Mouse (Mus musculus): Measurements from ENCODE around the gene Scml4. TPM values are rescaled to one million over a fixed set of nuclear protein-coding genes. Genes with fewer than 3 reads are reported as not detected.

Gene Scml4
- polyA plus RNA-seq (2015; fragmentation: Nextera tagmentation; extraction: Ambion mirVana), result 0.49 and 0.91 TPM in 2 replicates

DNA sequence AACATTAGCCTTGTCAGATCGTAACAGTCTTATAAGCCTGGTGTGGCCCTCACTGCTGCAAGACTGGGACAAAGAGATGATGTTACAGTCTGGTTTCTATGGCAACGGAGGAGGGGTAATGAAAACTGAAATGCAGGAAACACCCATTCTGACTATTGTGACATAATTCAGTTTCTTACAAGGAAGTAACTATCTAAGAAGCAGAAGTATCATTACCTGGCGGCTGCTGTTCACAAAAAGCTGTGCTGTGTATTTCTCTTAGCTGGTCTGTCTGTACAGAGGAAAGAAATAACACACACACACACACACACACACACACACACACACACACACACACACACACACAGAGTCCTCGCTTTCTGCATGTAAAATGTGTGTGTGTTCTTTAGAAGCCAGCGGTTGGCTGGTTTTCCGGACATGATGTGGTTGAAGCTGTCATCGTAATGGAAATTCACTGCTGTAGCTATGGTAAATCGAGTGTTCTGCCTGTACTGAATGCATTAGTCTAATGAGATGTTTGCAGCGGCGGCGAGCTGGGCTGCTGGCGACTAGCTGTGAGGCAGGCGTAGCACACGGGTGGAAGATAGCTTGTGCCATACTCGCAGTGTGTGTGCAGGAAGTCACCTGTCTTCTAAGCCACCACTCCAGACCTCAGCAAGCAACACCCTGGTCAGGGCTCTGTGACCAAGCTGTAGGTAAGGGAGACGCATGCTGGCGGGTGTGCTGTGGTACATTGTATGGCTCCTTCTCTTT lies at the start of gene Scml4:
TSS of gene Scml4 (plus strand) at position 212 of the 753 bp plus-strand sequence.
- Histone ChIP-seq H3K36me3 (ENCODE audit: control insufficient read depth, insufficient read depth) (no peaks in the 10 kb centered on the region), H3K9me3 (replicated peaks; ENCODE audit: control insufficient read depth, low read length) (no peaks in the 10 kb centered on the region), H3K4me3 (ENCODE audit: low read depth, low read length) (peak within 1 kb of the TSS; percentile 18; the same call in 1 of the 2 replicates), H3K27me3 (ENCODE audit: control insufficient read depth, insufficient read depth, low read depth, low read length) (no peaks in the 10 kb centered on the region), H3K4me1 (ENCODE audit: control insufficient read depth, low read depth, low read length) (peaks cover 3% of the 10 kb centered on the region; the same call in 1 of the 2 replicates), H3K4me2 (ENCODE audit: low read depth, low read length) (0 out of 2 replicates have a peak within 1 kb of the TSS, but pooled peaks have one; percentile 26), H3K9ac (ENCODE audit: low read depth, low read length) (no peak within 1 kb of the TSS), H3K27ac (ENCODE audit: low read length) (no peak within 1 kb of the TSS)
- 28% methylated on average over 17 of the region's 17 CpGs for WGBS (ENCODE audit: insufficient replicate concordance)
- no peak for ATAC-seq (ENCODE audit: low read depth)

DNA sequence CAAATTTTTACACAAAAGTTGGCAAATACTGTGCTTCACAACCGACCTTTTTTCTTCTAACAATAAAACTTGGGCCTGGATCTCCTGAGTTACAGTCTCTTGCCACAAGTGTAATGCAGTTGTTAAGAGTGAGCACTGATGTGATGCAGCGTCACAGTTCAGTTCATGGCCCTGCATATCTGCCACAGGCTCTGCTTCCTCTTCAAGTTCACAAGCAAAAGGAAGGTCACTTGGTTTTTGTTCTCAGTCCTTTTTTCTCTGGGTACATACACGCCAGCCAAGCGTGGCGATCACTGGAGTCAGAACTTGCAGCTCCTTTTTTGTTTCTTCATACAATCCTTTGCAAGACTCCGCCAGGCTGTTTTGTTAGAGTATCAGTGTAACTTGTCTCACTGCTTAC lies 34.2 kb upstream of the Scml4 start:
- H3K4me2 ChIP-seq (ENCODE audit: low read depth, low read length), result no peak overlapping the region
- H3K4me1 ChIP-seq (ENCODE audit: control insufficient read depth, low read depth, low read length), result no peaks in the 10 kb centered on the region
- peaks cover 20% of the 10 kb centered on the region for H3K36me3 ChIP-seq (ENCODE audit: control insufficient read depth, insufficient read depth)
- WGBS (ENCODE audit: insufficient replicate concordance), result 76% methylated on average over 6 of the region's 6 CpGs
- no peak overlapping the region for H3K4me3 ChIP-seq (ENCODE audit: low read depth, low read length)
- ATAC-seq (ENCODE audit: low read depth), result no peak
- H3K27me3 ChIP-seq (ENCODE audit: control insufficient read depth, insufficient read depth, low read depth, low read length), result no peaks in the 10 kb centered on the region
- no peaks in the 10 kb centered on the region for H3K9me3 ChIP-seq (replicated peaks; ENCODE audit: control insufficient read depth, low read length)
- no peak overlapping the region for H3K27ac ChIP-seq (ENCODE audit: low read length)
- no peak overlapping the region for H3K9ac ChIP-seq (ENCODE audit: low read depth, low read length)

DNA sequence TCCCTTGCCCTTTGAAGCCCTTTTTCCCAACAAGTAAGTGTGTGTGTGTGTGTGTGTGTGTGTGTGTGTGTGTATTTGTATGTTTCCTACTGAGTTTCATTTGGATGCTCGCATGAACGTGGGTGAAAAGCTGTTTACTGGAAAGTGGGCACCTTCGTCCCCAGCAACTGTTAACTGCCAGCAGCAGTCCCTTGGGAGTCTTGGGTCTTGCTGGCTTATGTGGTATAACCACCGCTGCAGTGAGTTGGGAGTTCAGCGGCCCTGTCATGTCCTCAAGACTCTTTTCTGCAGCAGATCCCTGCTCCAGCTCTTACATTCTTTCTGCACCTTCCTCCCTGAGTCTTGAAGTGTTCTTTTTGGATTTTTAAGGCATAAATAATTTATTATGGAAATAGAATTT lies 33.0 kb upstream of the Scml4 start:
- Histone ChIP-seq H3K4me3 (ENCODE audit: low read depth, low read length) (no peak overlapping the region), H3K27ac (ENCODE audit: low read length) (no peak overlapping the region), H3K9me3 (replicated peaks; ENCODE audit: control insufficient read depth, low read length) (no peaks in the 10 kb centered on the region), H3K9ac (ENCODE audit: low read depth, low read length) (no peak overlapping the region), H3K4me1 (ENCODE audit: control insufficient read depth, low read depth, low read length) (no peaks in the 10 kb centered on the region), H3K27me3 (ENCODE audit: control insufficient read depth, insufficient read depth, low read depth, low read length) (no peaks in the 10 kb centered on the region), H3K4me2 (ENCODE audit: low read depth, low read length) (no peak overlapping the region), H3K36me3 (ENCODE audit: control insufficient read depth, insufficient read depth) (peaks cover 18% of the 10 kb centered on the region)
- ATAC-seq (ENCODE audit: low read depth), result no peak
- WGBS (ENCODE audit: insufficient replicate concordance), result 84% methylated on average over 5 of the region's 5 CpGs

DNA sequence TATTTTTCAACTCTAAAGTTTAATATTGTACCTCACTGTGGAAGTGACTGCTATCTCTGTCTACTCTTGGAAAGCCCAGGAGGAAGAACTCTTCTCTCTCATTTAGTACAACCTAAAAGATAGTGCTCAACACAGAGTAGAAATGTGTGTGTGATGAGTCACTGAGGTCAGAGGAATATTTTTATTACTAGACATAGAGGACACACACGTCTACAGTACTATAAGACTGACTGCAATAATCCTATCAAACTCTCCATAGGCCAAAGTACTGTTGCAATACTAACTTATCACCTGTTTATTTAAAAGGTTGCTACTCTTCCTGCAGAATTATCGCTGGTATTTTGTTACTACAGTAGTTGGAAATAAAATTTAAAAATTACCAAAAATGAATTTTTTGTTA lies 30.2 kb upstream of the Scml4 start:
- H3K27me3 ChIP-seq (ENCODE audit: control insufficient read depth, insufficient read depth, low read depth, low read length), result no peaks in the 10 kb centered on the region
- no peak overlapping the region for H3K4me2 ChIP-seq (ENCODE audit: low read depth, low read length)
- H3K9me3 ChIP-seq (replicated peaks; ENCODE audit: control insufficient read depth, low read length), result no peaks in the 10 kb centered on the region
- H3K9ac ChIP-seq (ENCODE audit: low read depth, low read length), result no peak overlapping the region
- no peak overlapping the region for H3K4me3 ChIP-seq (ENCODE audit: low read depth, low read length)
- no peak overlapping the region for H3K27ac ChIP-seq (ENCODE audit: low read length)
- ATAC-seq (ENCODE audit: low read depth), result no peak
- 59% methylated on average over 2 of the region's 2 CpGs for WGBS (ENCODE audit: insufficient replicate concordance)
- peaks cover 13% of the 10 kb centered on the region for H3K36me3 ChIP-seq (ENCODE audit: control insufficient read depth, insufficient read depth)
- H3K4me1 ChIP-seq (ENCODE audit: control insufficient read depth, low read depth, low read length), result no peaks in the 10 kb centered on the region

DNA sequence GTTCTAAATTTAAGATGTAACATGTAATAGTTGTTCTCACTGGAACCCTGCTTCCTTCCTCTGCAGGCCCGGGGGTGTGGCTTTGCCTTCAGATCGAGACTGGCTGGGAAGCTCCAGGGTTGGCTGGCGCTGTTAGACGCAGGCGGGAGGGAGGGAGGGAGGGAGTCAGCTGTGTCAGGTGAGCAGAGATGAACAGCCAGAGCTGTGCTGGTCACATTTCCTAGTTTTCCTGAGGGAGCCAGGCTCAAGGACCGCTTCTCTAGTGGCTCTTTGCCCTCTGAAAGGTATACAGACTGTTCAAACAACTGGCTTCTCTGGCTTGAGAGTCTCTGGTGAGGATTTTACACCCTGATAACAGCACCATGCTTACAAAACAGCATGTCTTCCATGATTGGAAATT lies 29.8 kb upstream of the Scml4 start:
- WGBS (ENCODE audit: insufficient replicate concordance), result 58% methylated on average over 6 of the region's 6 CpGs
- Histone ChIP-seq H3K4me1 (ENCODE audit: control insufficient read depth, low read depth, low read length) (no peaks in the 10 kb centered on the region), H3K4me2 (ENCODE audit: low read depth, low read length) (no peak overlapping the region), H3K9me3 (replicated peaks; ENCODE audit: control insufficient read depth, low read length) (no peaks in the 10 kb centered on the region), H3K27ac (ENCODE audit: low read length) (no peak overlapping the region), H3K27me3 (ENCODE audit: control insufficient read depth, insufficient read depth, low read depth, low read length) (no peaks in the 10 kb centered on the region), H3K36me3 (ENCODE audit: control insufficient read depth, insufficient read depth) (peaks cover 13% of the 10 kb centered on the region), H3K4me3 (ENCODE audit: low read depth, low read length) (no peak overlapping the region), H3K9ac (ENCODE audit: low read depth, low read length) (no peak overlapping the region)
- peak; percentile 85 for ATAC-seq (ENCODE audit: low read depth)

DNA sequence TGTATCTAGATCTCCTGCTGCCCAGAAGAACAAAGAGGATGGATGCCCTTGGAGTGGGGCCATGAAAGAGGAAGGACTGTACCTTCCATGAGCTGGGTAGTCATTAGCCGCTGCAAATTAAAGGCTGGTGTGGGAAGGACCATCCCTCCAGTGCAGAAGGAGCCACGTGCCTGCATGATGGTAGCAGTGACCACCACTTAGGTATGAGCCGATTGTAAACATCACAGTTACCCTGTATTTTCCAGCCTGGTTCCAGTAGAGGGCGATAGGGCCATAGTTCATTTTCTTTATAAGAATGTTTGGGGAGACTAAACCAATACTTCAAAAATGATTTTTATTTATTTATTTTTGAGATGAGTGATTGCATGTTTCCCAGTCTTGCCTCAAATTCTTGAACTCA lies 27.5 kb upstream of the Scml4 start:
- H3K36me3 ChIP-seq (ENCODE audit: control insufficient read depth, insufficient read depth), result peaks cover 13% of the 10 kb centered on the region
- H3K4me1 ChIP-seq (ENCODE audit: control insufficient read depth, low read depth, low read length), result no peaks in the 10 kb centered on the region
- WGBS (ENCODE audit: insufficient replicate concordance), result 62% methylated on average over 4 of the region's 4 CpGs
- no peak overlapping the region for H3K27ac ChIP-seq (ENCODE audit: low read length)
- no peak overlapping the region for H3K9ac ChIP-seq (ENCODE audit: low read depth, low read length)
- H3K9me3 ChIP-seq (replicated peaks; ENCODE audit: control insufficient read depth, low read length), result no peaks in the 10 kb centered on the region
- H3K4me2 ChIP-seq (ENCODE audit: low read depth, low read length), result no peak overlapping the region
- H3K27me3 ChIP-seq (ENCODE audit: control insufficient read depth, insufficient read depth, low read depth, low read length), result no peaks in the 10 kb centered on the region
- ATAC-seq (ENCODE audit: low read depth), result no peak
- H3K4me3 ChIP-seq (ENCODE audit: low read depth, low read length), result no peak overlapping the region

DNA sequence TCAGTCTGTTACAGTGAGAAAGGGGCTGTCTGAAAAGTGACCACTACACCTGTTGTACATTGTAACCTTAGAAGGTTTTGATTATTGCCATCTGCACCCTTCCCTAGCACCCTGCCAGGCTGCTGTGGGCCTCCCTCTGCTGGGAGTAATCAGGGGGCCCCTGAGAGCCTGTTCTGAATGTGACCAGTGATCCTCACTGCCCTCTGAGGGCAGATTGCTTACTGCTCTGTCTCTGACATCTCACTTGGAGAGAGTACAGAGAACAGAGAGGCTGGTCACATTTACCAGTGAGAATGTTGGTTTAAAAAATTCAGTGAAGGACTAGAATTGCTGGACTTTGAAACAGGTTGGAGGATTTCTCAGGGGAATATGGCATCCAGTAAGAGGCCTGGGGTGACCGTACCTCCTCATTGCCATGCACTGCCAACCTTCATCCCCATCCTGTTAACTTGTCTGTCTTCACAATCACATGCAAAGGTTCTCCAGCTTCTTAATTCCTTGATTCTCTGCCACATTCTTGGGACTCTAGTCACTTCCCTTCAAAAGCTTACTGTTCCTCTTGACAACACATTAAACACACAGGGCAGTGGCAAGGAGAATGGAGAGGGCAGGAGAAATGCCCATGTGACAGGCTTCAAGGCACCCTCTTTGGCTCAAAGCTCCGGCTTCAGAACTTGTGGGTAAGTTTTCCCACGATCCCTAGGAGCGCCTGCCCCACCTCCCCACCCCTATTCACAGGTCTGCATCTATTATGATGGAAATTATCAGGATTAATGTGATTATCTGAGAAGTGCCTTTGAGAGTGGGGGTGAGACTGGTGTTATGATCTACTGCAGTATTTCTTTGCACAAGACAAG lies 26.1 kb upstream of the Scml4 start:
- Histone ChIP-seq H3K4me1 (ENCODE audit: control insufficient read depth, low read depth, low read length) (no peaks in the 10 kb centered on the region), H3K4me3 (ENCODE audit: low read depth, low read length) (no peak overlapping the region), H3K27ac (ENCODE audit: low read length) (no peak overlapping the region), H3K36me3 (ENCODE audit: control insufficient read depth, insufficient read depth) (peaks cover 8% of the 10 kb centered on the region), H3K9me3 (replicated peaks; ENCODE audit: control insufficient read depth, low read length) (no peaks in the 10 kb centered on the region), H3K4me2 (ENCODE audit: low read depth, low read length) (no peak overlapping the region), H3K9ac (ENCODE audit: low read depth, low read length) (no peak overlapping the region), H3K27me3 (ENCODE audit: control insufficient read depth, insufficient read depth, low read depth, low read length) (no peaks in the 10 kb centered on the region)
- ATAC-seq (ENCODE audit: low read depth), result no peak
- WGBS (ENCODE audit: insufficient replicate concordance), result 69% methylated on average over 4 of the region's 4 CpGs

DNA sequence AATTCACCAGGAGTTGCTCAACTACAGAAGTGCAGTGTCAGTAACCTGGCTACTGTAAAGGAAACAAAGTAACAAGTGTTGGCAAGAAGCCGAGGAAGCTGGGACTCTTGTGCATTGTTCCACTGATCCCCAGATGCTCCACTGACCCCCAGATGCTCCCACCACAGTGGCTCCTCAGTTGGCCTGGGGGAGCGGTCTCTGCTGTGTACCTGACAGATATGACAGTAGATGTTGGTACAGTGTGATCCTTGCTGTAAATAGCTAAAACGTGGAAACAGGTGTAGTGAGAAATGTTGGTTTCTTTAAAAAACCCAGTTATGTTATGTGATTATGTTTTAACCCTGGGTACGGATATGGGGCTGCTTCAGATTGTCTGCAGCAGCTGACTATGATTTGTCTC lies 22.1 kb upstream of the Scml4 start:
- no peak for ATAC-seq (ENCODE audit: low read depth)

DNA sequence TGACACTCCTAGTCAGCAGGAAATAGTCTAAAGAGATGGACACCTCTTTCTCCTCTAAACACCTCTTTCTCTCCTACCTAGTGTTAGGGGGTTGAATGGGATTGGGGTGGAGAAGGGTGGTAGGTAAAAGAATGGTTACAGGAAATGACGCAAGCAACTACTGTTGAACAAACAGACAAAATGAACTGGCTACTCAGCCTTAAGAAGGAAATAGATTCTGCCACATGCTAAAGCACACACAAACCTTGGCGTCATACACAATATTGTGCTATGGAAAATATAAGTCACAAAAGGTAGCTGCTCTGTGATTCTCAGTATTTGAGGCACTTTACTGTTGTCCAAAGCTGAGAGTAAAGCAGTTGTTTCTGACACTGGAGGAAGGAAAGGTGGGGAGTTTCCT lies 21.4 kb upstream of the Scml4 start:
- WGBS (ENCODE audit: insufficient replicate concordance), result 72% methylated on average over 2 of the region's 2 CpGs
- no peak overlapping the region for H3K4me2 ChIP-seq (ENCODE audit: low read depth, low read length)
- H3K27me3 ChIP-seq (ENCODE audit: control insufficient read depth, insufficient read depth, low read depth, low read length), result no peaks in the 10 kb centered on the region

More for the DNA sequence above, 22.1 kb upstream of the Scml4 start:
- H3K4me1 ChIP-seq (ENCODE audit: control insufficient read depth, low read depth, low read length), result no peaks in the 10 kb centered on the region
- no peaks in the 10 kb centered on the region for H3K27me3 ChIP-seq (ENCODE audit: control insufficient read depth, insufficient read depth, low read depth, low read length)
- H3K36me3 ChIP-seq (ENCODE audit: control insufficient read depth, insufficient read depth), result peaks cover under 1% of the 10 kb centered on the region
- no peak overlapping the region for H3K27ac ChIP-seq (ENCODE audit: low read length)
- no peaks in the 10 kb centered on the region for H3K9me3 ChIP-seq (replicated peaks; ENCODE audit: control insufficient read depth, low read length)
- 69% methylated on average over 4 of the region's 4 CpGs for WGBS (ENCODE audit: insufficient replicate concordance)
- no peak overlapping the region for H3K4me3 ChIP-seq (ENCODE audit: low read depth, low read length)
- no peak overlapping the region for H3K4me2 ChIP-seq (ENCODE audit: low read depth, low read length)
- H3K9ac ChIP-seq (ENCODE audit: low read depth, low read length), result no peak overlapping the region

More for the DNA sequence above, 21.4 kb upstream of the Scml4 start:
- Histone ChIP-seq H3K27ac (ENCODE audit: low read length) (no peak overlapping the region), H3K36me3 (ENCODE audit: control insufficient read depth, insufficient read depth) (no peaks in the 10 kb centered on the region; the same call in 1 of the 2 replicates), H3K9me3 (replicated peaks; ENCODE audit: control insufficient read depth, low read length) (no peaks in the 10 kb centered on the region), H3K4me1 (ENCODE audit: control insufficient read depth, low read depth, low read length) (no peaks in the 10 kb centered on the region), H3K4me3 (ENCODE audit: low read depth, low read length) (no peak overlapping the region), H3K9ac (ENCODE audit: low read depth, low read length) (no peak overlapping the region)
- no peak for ATAC-seq (ENCODE audit: low read depth)

Measured in liver, embryonic 16.5 days (tissue).